Mouse (Mus musculus): ENCODE data around the gene Mapk1.

- TF ChIP-seq CTCF (IDR thresholded peaks at IDR 0.05) (peak; percentile 22; the same call in 1 of the 2 replicates), EP300 (IDR thresholded peaks at IDR 0.05) (no peak)
Measured at GRCm38 (mm10) chr16:17088346-17088745, 105.2 kb downstream of the Mapk1 start.

Data from lung, postnatal 0 days (tissue).